Mouse (Mus musculus) spleen, embryonic (tissue): ENCODE results near the gene Chaf1a.

Source experiments
- CTCF ChIA-PET: fragments of 350-600 bp; sonication (Branson Sonifier 250); formaldehyde crosslinking; loops from one replicate; lab custom pipeline; 2022; lab: Charles Lee

Gene Chaf1a

GRCm38 (mm10) chr17:56018347-56019131, 21.7 kb upstream of the Chaf1a start:
- CTCF ChIA-PET, result interaction anchor here (0.9 kb wide), 1 partner anchor 16 kb away, joined by 3 read pairs; no protein-coding TSS in a partner anchor

GRCm38 (mm10) chr17:56020400-56021084, 19.7 kb upstream of the Chaf1a start:
- CTCF ChIA-PET, result no interaction called here

- CTCF ChIA-PET, result interaction anchor here (0.9 kb wide), 1 partner anchor 11 kb away, joined by 3 read pairs; no protein-coding TSS in a partner anchor
Observed at GRCm38 (mm10) chr17:56021161-56021910, 18.9 kb upstream of the Chaf1a start.

- CTCF ChIA-PET, result interaction anchor here (1.3 kb wide), 1 partner anchor 9 kb away, joined by 5 read pairs; no protein-coding TSS in a partner anchor
Observed at GRCm38 (mm10) chr17:56022131-56022988, 17.9 kb upstream of the Chaf1a start.

GRCm38 (mm10) chr17:56022989-56023290, 17.3 kb upstream of the Chaf1a start:
- CTCF ChIA-PET, result interaction anchor here (1.3 kb wide), 1 partner anchor 9 kb away, joined by 5 read pairs; no protein-coding TSS in a partner anchor

- CTCF ChIA-PET, result no interaction called here
Observed at GRCm38 (mm10) chr17:56023386-56023785, 16.9 kb upstream of the Chaf1a start.

GRCm38 (mm10) chr17:56024476-56024875, 15.8 kb upstream of the Chaf1a start:
- CTCF ChIA-PET, result no interaction called here

GRCm38 (mm10) chr17:56024931-56025330, 15.3 kb upstream of the Chaf1a start:
- CTCF ChIA-PET, result no interaction called here

- CTCF ChIA-PET, result no interaction called here
Observed at GRCm38 (mm10) chr17:56026303-56026702, 13.9 kb upstream of the Chaf1a start.

GRCm38 (mm10) chr17:56026881-56027280, 13.4 kb upstream of the Chaf1a start:
- CTCF ChIA-PET, result no interaction called here

- CTCF ChIA-PET, result no interaction called here
Observed at GRCm38 (mm10) chr17:56027801-56028441, 12.3 kb upstream of the Chaf1a start.

- CTCF ChIA-PET, result no interaction called here
Observed at GRCm38 (mm10) chr17:56030238-56030870, 9.9 kb upstream of the Chaf1a start.

GRCm38 (mm10) chr17:56030919-56031318, 9.3 kb upstream of the Chaf1a start:
- CTCF ChIA-PET, result no interaction called here

- CTCF ChIA-PET, result interaction anchor here (0.9 kb wide), 1 partner anchor 9 kb away, joined by 5 read pairs; no protein-coding TSS in a partner anchor
Observed at GRCm38 (mm10) chr17:56031431-56031830, 8.8 kb upstream of the Chaf1a start.

- CTCF ChIA-PET, result interaction anchor here (0.7 to 1.9 kb wide), 3 partner anchors 10 to 136 kb away, joined by 5 to 6 read pairs (median 6); no protein-coding TSS in a partner anchor
Observed at GRCm38 (mm10) chr17:56032127-56032733, 8.0 kb upstream of the Chaf1a start.

GRCm38 (mm10) chr17:56032831-56033230, 7.4 kb upstream of the Chaf1a start:
- CTCF ChIA-PET, result interaction anchor here (0.7 to 1.9 kb wide), 2 partner anchors 23 to 137 kb away, joined by 6 read pairs; no protein-coding TSS in a partner anchor

- CTCF ChIA-PET, result interaction anchor here (0.8 to 1.9 kb wide), 3 partner anchors 16 to 25 kb away, joined by 3 to 6 read pairs (median 3); no protein-coding TSS in a partner anchor
Observed at GRCm38 (mm10) chr17:56034040-56034725, 6.1 kb upstream of the Chaf1a start.

- CTCF ChIA-PET, result interaction anchor here (0.8 to 1.7 kb wide), 2 partner anchors 16 to 25 kb away, joined by 3 read pairs; no protein-coding TSS in a partner anchor
Observed at GRCm38 (mm10) chr17:56034726-56035100, 5.5 kb upstream of the Chaf1a start.
